Mouse (Mus musculus): ENCODE results near the gene Utp4. TPM values are rescaled to one million over a fixed set of nuclear protein-coding genes. Genes with fewer than 3 reads are reported as not detected.
"Not testable (repeated sequence)": the region's sequence is repeated elsewhere in the genome, so short reads cannot be mapped to it uniquely, and the experiment has no call there.

Utp4 gene
- 39.6 and 47.2 TPM in 2 replicates for total RNA-seq (2021)
- long read RNA-seq, transcript Utp4-201 (17 exons, 2,232 nt): major isoform, 44 of 65 reads
- long read RNA-seq, partial matches to known transcripts: 14 of 65 reads
- long read RNA-seq, other reads (novel, unspliced or antisense): 7 of 65 reads

DNA sequence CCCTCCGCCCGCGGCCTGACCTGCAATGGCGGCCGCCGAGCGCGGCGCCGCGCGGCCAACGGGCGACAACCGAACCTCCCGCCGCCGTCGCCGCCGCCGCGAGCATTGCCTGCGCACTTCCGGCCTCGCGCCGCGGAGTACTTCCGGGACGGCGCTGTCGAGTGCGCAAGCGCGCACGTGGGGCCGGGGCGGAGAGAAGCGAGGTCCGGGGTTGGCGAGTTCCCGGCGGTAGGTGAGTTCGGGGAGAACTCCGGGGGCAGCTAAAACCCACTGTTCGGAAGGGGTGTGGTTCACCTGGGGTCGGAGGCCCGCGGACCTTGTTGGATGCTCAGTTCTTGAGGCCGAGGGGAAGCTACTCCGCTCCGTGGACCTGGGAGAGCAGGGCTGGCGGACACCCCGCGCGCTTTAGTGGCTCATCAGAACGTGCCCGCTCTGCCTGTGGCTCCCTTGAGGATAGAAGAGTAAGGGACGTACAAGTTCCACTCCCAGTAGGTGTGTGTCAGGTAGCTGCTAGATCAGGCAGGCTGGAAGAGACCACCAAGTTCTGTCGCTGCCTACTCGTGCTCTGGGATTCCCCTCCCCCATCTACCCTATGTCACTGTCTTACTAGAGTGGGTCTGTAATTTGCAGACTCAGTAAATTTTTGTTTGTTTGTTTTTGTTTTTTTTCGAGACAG, at the start of gene Utp4:
Gene Utp4, plus strand, starts transcription at position 156 of the 676 bp plus-strand sequence.
- DNase-seq: peak; percentile 91

DNA sequence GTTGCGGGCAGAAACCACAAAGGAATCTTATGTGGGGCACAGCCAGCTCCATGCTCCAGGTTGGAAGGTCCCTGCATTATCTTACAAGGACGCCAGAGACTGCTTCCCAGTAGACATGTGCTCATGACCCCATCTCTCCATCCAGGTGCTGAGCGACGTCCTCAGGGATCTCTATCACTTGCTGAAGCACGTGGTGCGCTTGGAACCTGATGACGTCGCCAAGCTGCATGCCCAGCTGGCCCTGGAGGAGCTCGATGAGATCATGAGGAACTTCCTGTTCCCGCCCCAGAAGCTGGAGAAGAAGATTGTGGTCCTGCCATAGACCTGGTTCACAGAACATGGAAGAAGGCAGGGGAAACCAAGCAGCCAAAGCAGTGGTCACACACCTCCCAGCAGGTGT, 43.4 kb upstream of the Utp4 start:
- DNase-seq: no peak

DNA sequence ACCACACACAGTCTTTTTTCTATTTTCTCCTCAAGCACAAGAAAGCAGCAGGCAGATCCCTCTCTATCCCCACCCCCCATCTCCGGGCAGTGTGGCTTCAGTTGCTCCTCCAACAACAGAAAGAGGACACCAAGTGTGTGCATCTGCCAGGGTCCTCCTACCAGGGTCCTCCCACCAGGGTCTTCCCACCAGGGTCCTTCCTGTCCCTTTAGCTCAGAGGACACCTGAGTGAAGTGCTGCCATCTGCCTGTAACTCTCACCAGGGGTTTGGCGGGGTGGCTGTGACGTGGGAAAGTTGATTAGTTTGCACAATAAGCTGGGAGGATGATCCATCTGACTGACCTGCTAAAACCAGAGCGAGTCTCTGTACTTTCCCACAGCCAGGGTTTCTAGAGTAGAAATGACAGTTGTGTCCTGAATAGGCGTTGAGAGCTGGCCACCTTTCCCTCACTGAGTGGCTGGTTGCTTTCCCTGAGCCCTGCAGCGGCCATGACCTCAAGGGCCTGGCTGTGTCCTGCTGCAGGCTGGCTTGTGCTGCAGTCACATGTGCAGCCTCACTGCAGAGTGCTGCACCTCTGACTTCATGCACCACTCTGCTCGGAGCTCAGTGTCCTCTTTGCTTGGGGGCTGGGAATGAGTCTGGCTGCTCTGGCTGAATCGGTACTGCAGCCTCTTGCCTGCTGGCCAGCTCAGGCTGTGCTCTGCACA, 38.7 kb upstream of the Utp4 start:
- DNase-seq: peak; percentile 36

DNA sequence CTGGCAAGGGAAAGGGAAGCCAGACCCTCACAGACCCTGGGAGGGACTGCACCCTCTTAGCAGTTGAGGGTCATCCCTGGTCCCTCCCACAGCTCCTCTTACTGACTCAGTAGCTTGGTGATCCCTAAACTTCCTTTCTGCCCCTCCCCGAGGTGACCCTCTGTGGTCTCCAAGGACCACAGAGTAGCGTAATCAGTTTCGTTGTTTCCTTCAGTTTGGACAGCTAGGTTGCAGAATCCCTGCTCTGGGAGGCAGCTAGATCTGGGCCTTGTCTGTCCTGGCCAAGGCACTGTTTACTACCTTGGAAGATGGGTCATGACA, 38.2 kb upstream of the Utp4 start:
- DNase-seq: no peak

DNA sequence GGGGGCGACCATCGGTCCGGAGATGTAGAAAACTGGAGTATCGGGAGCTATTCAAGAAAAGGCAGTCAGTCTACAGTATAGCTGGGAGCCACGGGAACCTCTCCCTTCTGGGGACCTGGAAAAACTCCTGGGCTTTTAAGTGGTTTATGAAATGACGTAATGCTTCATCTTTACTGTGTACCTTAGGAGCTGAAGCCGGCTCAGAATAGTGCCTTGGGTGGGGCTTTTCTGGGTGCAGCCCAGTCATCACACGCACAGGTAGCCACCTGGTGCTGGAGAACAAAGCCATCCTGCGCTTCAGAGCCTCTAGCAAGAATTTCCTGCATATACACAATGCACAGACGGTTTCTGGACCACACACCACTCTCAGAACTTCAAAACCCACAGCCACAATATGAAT, 30.6 kb upstream of the Utp4 start:
- DNase-seq: no peak

DNA sequence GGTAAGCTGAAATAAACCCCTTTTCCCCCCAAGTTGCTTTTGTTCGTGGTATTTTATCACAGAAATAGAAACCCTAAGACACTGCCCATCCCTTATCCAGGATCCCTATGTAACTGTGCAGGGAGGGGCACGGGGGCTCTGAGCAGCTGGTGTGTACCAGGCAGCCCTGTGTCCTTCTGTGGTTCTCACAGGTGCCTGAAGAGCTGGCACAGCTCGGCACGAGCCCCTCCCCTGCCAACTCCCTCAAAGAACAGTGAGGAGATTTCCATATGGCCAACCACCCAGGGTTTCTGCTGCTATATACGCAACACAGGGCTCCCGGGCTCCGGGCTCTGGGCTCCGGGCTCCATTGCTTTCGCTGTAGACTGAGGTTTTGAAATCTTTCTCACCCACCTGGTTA, 28.1 kb upstream of the Utp4 start:
- no peak for DNase-seq

DNA sequence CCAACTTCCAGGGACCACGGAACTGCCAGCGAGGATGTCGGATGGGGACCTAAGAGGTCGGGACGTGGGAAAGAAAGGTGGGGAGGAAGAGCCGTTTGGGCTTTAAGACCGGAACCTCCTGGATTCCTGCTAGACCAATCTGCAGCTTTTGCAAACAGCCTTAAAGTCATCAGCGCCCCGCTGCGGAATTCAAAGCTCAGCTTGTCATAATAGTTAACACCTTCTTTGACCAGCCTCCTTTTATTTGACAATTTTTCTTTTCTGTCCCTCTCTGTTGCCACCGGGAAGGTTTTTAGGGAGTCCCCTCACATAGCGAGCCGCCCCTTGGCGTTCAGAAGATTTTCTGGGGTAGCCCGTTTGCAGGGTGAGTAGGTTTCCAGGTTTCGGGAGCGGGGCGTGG, 23.4 kb upstream of the Utp4 start, which contains the start of gene Has3:
Gene Has3, plus strand, starts transcription at position 192 of the 400 bp plus-strand sequence.
- no peak for DNase-seq

DNA sequence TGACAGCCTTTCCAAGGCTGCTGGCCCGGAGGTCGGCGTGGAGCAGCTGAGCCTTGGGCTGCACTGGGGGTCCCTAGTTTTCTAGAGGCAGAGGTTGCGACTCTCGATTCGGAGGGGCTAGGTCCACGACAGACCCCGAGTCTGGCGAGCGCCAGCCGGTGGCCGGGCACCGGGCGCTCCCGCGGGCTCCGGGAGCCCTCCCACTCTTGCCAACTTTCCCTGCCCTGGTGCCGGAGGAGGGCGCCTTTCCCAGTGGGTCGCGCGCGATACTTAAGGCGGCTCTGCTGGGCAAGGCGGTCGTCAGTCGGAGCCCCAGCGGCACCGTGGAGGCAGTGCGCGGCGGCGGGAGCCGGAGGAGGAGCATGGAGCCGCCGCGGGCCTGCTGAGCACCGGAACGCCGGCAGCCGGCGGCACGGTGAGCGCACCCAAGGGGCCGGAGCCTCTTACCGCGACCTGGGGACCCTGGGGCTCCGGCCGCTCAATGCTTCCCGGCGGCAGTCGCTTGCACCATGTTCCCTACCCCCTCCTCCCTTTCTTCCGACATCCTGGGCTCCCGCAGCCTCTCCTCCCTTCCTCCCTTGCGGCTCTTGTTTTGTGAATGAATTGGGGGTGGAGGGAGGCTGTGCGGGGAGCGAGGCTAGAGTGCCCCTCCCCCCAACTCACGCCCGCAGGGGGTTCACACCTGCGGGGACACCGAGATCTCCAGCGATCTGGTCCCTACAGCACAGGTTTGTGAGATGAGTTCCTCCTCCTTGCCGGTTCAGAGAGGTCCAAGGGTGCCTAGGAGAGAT, 22.7 kb upstream of the Utp4 start:
- DNase-seq: peak; percentile 78

DNA sequence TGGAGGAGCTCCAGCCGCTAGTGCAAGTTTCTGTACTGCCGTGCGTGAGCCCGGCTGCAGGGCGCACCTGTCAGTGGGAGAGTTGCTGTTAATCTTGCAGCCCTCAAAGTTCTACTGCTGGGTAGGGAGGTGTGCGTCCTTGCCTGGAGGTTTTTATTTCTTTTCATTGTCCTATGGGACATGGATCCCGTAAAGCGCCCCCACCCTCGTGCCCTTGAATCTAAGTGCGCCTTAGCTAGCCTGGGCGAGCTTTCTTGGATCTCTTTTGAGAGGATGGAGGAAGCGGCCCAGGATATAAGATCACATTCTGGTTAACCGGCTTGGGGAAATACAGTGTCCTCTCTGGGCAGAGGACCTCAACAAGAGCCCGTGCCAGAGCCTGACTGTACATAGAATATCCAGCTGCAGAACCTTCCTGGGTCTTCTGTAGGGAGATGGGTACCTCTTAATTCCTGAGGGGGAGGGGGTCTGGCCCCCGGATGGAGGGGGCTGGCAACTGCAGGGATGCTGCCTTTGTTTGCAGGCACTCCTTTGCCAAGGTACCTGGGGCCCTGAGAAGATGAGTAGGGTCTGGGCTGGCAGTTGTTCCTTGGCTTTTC, 22.0 kb upstream of the Utp4 start:
- DNase-seq: peak; percentile 20

DNA sequence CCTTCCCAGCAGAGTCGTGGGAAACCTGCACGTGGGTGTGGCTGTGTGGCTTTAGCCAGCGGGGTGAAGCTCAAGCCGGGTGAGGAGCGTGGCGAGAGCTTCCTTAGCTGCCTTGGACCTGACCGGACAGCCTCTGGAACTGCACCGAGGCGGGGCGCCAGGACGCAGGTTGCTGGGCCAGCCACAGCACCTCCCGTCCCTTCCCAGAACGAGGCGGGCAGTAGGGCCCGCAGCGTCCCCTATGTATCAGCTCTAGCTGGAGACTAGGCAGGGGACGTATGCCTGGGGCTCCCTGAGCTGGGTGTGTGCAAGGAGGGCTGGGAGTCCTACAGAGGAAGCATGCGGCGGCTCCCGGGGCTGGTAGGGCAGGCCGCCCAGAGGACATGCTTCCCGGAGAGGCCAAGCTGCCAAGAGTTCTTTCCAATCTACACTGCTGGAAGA, 21.5 kb upstream of the Utp4 start:
- DNase-seq: peak; percentile 73

DNA sequence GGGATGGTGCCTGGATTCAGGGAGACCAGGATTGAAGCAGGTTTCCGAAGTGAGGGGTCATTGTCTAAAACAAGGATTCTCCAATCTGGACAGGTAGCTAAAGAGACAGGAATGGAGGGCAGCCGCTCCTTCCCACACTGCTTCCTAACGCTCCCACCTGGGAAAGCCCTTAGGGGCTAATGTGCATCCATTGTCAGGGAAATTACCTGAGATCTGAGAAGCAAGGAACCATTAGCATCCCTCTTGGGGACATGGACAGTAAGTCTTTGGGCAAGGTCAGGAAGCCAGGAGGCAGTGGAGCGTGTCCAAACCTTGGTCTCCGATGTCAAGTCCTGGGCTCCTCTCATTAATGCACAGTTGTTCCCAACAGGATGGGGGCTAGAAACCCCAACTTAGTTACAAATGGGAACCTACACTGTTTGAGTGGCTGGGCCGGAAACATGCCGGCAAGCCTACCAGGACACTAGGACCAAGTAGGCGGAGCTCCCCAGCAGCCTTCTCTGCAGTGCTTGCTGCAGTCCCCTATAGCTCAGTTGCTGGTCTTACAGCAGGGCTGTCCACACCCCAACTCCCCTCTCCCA, 20.9 kb upstream of the Utp4 start:
- no peak for DNase-seq

DNA sequence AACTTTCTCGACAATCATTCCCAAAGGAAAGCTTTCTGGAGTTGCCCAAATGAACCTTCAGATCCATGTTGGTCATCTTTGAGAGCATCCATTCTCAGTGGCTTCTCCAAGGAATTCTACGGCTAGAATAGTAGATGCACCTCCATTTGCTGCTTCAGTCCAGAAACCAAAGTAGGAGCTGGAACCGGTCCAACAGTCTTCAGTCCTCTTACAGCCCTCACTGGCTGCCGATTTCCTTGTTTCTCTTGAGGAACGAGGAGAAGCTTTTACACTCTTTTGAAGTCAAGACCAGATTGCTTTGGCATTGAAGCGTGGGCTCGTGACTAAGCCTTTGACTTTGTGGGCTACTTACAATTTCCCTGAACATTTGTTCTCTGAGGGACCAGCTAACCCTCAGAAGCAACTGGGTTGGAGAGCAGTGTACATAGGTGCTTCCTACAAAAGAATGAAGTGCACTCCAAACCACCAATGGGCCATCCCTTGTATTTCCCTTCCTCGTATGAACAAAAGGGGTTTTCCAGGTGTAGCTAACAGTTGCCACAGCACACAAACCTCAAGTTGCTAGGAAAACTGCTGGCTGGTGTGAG, 13.2 kb upstream of the Utp4 start:
- no peak for DNase-seq

DNA sequence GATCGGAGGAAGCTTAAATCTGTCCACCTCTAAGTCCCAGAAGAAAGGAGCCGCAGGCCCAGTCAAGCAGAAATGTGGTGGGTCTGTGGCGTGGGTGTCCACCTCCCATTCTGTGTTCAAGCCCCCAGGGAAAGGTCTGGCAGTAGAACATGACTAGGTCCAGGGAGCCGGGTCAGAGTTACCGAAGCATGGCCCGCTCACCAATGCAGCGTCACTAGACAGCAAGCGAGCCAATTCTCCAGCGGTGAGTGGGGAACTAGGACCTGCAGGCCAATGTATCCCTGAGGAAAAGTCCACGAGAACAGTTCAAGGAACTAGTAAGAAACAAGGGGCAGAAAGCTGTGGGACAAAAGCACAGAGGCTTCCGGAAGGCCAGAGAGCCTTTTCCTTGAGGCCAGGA, 9.3 kb upstream of the Utp4 start:
- not testable (repeated sequence) for DNase-seq

DNA sequence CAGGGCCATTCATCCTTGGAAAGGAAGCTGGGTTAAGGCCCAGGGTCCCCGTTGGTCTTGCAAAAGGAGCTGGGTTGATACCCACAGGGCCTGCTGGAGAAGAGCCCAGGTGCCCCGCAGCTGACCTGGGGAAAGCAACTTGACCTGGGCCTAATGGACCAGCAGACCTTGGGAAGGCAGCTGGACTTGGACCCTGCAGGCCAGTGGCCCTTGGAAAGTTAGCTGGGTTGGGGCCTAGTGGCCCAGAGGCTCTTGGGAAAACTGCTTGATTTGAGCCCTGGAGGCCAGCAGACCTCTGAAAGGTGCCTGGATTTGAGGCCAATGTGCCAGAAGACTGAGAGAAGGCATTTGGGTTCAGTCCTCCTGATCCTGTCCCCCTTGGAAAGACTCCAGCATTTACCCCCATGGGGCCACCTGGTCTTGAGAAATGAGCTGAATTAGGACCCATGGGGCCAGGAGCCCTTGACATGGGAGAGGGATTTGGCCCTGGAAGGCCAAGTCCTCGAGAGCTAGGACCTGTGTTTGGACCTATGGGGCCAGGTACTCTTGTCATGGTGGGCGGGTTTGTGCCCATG, 8.5 kb upstream of the Utp4 start:
- DNase-seq: not testable (repeated sequence)

DNA sequence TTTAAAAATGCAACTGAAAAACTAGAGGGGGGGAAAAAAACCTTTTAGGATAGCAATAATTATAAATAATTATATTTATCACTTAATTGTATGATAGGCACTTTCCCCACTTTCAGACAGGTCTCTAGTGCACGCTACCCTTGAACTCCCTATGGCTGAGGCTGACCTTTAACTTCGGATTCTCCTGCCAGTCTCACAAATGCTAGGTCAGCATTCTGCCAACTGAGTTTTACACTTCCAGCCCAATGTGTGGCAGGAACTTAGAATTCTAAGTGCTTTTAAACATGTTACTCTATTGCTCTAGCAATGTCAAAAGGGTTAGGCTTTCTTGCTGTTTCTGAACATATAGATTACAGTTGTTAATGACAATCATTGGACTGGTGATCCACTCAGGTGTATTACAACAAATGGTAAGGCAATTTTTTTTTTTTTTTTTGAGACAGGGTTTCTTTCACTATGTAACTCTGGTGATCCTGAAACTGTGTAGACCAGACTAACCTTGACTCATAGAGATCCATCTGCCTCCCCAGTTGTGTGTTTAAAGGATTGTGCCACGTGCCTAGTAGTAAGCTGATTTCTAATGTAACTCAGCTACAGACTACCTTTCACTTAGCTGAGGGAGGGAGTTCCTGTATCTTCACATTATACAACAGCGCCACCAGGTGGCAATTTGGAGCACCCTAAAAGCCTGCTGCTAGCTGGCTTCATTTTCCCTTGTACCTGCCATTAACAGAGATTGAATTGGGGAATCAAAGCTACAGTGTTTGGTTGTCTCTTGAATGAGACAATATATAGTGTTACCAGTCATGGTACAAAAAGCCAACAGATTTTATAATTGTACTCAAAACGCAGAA, 5.9 kb upstream of the Utp4 start:
- peak; percentile 77 for DNase-seq

DNA sequence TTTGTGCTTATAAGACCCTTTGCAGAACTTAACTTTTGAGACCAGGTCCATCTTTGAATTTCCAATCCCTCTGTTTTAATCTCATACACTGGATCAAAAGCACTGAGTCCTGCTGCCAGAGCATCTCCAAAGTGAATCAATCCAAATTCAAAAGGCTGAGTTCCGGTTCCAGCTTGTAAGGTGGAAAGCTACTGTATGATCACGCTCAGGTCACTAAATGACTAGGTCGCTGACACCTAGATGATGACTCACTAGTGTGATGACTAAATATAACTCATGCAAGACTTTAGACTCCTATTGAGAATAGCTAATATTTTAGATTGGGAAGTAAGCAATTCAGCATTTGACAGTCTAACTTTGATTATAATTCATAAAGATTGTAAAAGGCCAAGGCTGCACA, 4.6 kb upstream of the Utp4 start:
- no peak for DNase-seq

DNA sequence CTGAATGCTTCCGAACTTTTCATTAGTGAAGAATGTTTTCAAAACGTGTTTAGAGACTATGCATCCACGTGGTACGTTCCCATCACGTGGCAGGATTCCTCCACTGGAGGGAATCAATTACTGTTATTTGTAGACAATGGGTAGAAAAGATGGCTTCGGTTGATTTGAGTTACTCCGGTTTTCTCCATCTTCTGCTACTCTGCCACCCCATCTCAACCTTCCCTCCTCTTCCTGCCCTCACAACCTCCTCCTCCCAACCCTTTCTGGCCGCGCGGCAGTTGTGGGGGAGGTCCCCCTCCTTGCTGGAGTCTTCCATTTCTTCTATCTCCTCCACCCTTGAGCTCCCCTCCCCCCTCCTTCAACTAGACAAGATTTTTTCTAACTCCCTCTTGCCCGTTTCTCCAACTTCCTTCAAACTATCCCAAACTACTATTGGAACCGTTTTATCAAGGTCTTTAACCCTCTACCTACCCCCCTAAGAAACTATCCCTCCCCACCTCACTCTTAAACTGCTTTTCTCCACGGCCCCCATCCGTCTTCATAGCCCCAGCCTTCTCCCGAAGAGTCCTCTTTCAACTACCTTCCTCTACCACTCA, 1.1 kb upstream of the Utp4 start:
- DNase-seq: peak; percentile 31

DNA sequence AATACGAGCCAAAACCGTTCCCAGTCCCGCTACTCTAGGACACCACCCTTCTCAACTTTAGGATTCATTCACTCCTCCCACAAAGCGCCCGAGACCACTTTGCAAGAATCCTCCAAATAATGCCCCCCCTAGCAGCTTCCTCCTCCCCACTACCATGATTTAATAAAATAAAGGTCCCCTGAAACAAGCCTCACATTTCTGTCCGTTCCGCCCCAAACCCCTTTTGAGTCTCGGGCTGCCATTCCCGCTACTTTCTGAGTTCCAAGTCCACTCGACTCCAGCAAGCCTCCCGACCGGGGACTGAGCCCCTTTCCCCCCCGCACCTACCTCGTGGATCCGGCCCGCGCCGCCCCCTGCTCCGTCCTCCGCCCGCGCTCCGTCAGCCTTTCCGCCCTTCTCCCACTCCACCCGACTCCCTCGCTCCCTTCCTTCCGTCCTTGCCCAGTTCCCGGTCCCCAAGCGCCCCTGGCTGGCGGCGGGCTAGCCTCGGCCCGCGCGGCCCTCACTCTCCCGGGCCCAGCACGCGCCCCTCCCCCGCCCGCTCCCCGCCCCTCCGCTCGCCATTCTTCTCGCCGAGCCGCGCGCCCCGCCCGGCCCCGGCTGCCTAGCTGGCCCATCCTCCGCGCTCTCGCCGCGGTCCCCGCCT, 507 bp upstream of the Utp4 start:
- peak; percentile 71 for DNase-seq

DNA sequence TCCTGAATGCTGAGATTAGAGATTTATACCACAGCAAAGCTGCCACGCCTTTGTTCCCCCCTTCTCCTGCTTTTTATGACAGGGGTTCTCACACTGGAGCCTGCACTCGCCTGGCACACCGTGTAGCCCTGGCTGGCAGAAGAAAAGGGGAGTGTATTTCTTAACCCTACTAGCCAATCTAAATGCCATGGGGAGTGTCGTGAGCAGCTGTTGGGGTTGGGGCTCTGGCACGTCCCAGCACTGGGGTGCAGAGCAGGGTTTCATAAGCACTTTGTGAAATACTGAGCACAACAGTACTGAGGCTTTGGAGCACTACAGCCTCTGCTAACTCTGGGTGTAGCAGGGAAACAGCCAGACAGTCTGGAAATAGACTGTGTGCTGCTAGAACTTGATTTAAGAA, 6.0 kb downstream of the Utp4 start:
- DNase-seq: no peak

All from adrenal gland, postnatal 25 days (tissue).